Mouse (Mus musculus) C2C12 (cell line): ENCODE measurements around the gene Arhgap15.

Source experiments
- CTCF ChIP-seq: IDR thresholded peaks from one replicate; pipeline ENCODE4 v1.5.1; 2011; ENCODE audit not compliant: control insufficient read depth, insufficient read depth, insufficient read length
- USF1 ChIP-seq: IDR thresholded peaks from one replicate; pipeline ENCODE4 v1.6.1; 2011; ENCODE audit warnings: low read depth, mild to moderate bottlenecking, control low read depth, moderate library complexity

- TF ChIP-seq CTCF (no peak), USF1 (no peak)
Measured at GRCm38 (mm10) chr2:44190749-44191148, 442.1 kb downstream of the Arhgap15 start.
